Mouse (Mus musculus) ES-Bruce4 (cell line): ENCODE data around the gene Spryd3. TPM values are rescaled to one million over a fixed set of nuclear protein-coding genes. Genes with fewer than 3 reads are reported as not detected.

Source experiments
- H3K27ac ChIP-seq: 2 replicates; pipeline ENCODE4 v1.5.1; 2012; ENCODE audit warnings: low read length, inconsistent platforms; ENCODE audit not compliant: insufficient read depth
- H3K27me3 ChIP-seq: 2 replicates; pipeline ENCODE4 v1.6.1; 2012; ENCODE audit warnings: mild to moderate bottlenecking, low read length, inconsistent platforms; ENCODE audit not compliant: control insufficient read depth, poor library complexity, insufficient read depth, severe bottlenecking
- H3K36me3 ChIP-seq: 2 replicates; pipeline ENCODE4 v1.6.1; 2012; ENCODE audit warnings: inconsistent platforms, mild to moderate bottlenecking, low read length, moderate library complexity; ENCODE audit not compliant: control insufficient read depth, poor library complexity, insufficient read depth, severe bottlenecking
- H3K4me1 ChIP-seq: one replicate; pipeline ENCODE4 v1.8.1; 2011; ENCODE audit warnings: low read length; ENCODE audit not compliant: control insufficient read depth, insufficient read depth
- H3K4me3 ChIP-seq: 2 replicates; pipeline ENCODE4 v1.5.1; 2011; ENCODE audit warnings: low read depth, mild to moderate bottlenecking, low read length
- H3K9ac ChIP-seq: 2 replicates; pipeline ENCODE4 v1.6.1; 2012; ENCODE audit warnings: low read depth, mild to moderate bottlenecking, inconsistent platforms; ENCODE audit not compliant: poor library complexity, severe bottlenecking
- H3K9me3 ChIP-seq: replicated peaks from 2 replicates; pipeline ENCODE4 v1.6.1; 2012; ENCODE audit warnings: mild to moderate bottlenecking, low read length, inconsistent platforms; ENCODE audit not compliant: control insufficient read depth, poor library complexity, insufficient read depth, severe bottlenecking
- CTCF ChIP-seq: IDR thresholded peaks from one replicate; pipeline ENCODE4 v1.8.1; 2011; ENCODE audit warnings: low read depth, low read length
- EP300 ChIP-seq: IDR thresholded peaks from 2 replicates; pipeline ENCODE4 v1.6.1; 2011; ENCODE audit warnings: low read depth, low read length; ENCODE audit not compliant: insufficient read depth
- POLR2A ChIP-seq: IDR thresholded peaks from one replicate; pipeline ENCODE4 v1.8.1; 2011; ENCODE audit warnings: low read length; ENCODE audit not compliant: insufficient read depth
- polyA plus RNA-seq: library from polyadenylated mRNA; stranded (reverse); fragments of >200 nt; gene quantifications from 2 replicates; pipeline ENCODE4 v1.2.4, GENCODE M21; 2011; ENCODE audit warnings: low read depth; ENCODE audit not compliant: missing spikeins, insufficient read depth, insufficient read length

Gene Spryd3
- polyA plus RNA-seq, 1 experiment: 11.7 TPM

DNA sequence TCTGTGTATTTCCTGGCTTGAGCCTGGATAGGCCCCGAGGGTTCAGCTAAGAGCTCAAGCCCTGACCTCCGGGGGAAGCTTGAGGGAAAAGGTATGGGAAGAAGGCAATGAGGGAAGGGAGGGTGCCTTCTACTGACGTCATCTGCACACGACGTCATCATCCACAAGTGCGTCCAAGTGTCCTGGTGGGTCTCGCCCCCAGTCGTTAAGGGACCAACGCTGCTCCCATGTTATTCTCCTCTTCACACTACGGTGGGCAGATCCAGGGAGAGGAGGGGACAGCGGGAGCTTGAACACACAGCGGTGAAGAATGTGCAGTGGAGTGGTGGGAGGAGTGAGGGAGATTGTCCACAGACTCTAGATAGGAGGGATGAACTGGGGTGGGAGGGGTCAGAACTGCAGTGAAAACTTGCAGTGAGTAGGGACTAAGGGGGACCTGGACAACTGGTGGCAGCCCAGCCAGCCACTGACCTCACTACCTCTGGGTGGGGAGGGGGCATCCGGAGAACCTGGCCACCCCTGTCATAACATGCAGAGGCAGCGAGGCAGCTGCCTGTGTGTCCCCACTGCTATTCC lies 32.6 kb downstream of the Spryd3 start:
- Histone ChIP-seq H3K27me3 (no peaks in the 10 kb centered on the region), H3K9ac (no peak overlapping the region)

DNA sequence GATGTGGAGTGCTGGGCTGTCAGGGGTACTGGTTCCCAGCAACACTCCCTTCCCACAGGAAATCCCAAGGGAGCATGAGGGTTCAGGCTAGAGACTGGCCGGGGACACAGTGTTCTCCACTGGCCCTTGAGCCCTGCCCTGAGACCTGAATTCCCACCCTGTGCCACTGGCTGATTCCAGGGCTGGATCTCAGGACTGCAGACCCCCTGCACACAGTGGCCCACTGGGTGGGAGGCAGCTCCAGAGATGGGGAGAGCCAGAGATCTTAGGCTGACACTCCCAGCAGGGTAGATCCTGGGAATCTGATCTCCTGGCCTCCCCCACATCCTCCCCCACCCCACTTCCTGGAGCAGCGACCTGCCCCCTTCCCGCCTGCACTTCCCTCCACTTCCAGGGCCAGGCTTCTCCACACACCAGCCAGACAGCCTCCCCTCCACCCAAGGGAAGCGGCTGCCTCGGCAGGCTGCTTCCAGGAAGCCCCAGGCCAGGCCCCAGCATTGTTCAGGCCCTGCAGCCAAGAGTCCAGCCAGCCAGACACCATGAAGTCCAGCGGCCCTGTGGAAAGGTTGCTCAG lies 33.4 kb downstream of the Spryd3 start:
- H3K36me3 ChIP-seq: peaks cover under 1% of the 10 kb centered on the region; the same call in 1 of the 2 replicates
- no peak overlapping the region for H3K4me3 ChIP-seq
- no peak overlapping the region for H3K27ac ChIP-seq
- no peaks in the 10 kb centered on the region for H3K9me3 ChIP-seq
- H3K4me1 ChIP-seq: peaks cover 10% of the 10 kb centered on the region
- no peaks in the 10 kb centered on the region for H3K27me3 ChIP-seq
- TF ChIP-seq EP300 (0 out of 2 replicates have a peak, but pooled peaks have one; percentile 11), POLR2A (no peak)
- H3K9ac ChIP-seq: no peak overlapping the region

More for the DNA sequence above, 32.6 kb downstream of the Spryd3 start:
- Histone ChIP-seq H3K4me1 (peaks cover 10% of the 10 kb centered on the region), H3K27ac (no peak overlapping the region), H3K9me3 (no peaks in the 10 kb centered on the region), H3K4me3 (no peak overlapping the region), H3K36me3 (no peaks in the 10 kb centered on the region)
- TF ChIP-seq POLR2A: no peak
- no peak for TF ChIP-seq EP300
- TF ChIP-seq CTCF: no peak

DNA sequence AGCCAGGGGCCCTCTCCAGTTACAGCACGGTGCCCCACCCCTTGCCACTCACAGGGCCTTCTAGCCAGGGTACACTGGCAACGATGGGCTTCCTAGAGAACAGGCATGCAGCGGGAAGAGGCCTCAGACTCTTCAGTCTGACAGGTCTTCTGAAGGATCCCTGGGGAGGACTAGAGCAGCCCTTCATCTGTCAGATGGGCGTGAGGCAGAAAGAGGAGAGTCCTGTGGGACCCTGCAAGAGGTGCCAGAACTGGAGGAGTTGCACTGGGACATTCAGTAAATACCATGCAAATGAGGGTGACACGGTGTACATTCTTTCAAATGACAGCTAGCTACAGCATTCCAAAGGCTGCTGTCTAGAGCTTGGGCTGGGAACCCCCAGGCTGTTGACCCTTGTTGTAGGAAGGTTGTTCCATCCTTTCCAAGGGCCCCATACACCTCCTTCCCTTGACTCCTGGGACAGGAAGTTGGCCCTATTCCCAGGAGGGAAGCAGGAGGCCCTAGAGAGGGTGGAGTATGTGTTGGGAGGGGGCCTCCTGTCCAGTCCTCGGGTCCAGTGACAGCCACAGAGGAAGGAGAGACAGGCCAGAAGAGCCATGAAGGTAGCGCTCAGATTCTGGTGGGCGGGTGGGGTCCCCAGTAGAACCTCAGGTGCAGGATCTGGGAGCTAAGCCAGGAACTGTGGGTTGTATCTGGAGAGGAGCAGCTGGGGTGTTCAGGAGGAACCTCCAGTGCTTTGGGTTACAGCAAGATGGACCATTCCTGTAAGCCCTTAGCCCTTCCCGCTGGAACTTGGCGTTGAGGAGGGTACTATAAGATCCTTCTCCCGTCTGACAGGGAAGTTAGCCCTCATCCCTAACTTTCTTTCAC lies 34.1 kb downstream of the Spryd3 start:
- H3K27me3 ChIP-seq: no peaks in the 10 kb centered on the region
- H3K36me3 ChIP-seq: peaks cover 5% of the 10 kb centered on the region
- no peak overlapping the region for H3K4me3 ChIP-seq
- H3K9me3 ChIP-seq: no peaks in the 10 kb centered on the region
- H3K4me1 ChIP-seq: peaks cover 10% of the 10 kb centered on the region
- H3K27ac ChIP-seq: no peak overlapping the region
- no peak for TF ChIP-seq POLR2A
- TF ChIP-seq EP300: no peak
- no peak for TF ChIP-seq CTCF
- no peak overlapping the region for H3K9ac ChIP-seq

DNA sequence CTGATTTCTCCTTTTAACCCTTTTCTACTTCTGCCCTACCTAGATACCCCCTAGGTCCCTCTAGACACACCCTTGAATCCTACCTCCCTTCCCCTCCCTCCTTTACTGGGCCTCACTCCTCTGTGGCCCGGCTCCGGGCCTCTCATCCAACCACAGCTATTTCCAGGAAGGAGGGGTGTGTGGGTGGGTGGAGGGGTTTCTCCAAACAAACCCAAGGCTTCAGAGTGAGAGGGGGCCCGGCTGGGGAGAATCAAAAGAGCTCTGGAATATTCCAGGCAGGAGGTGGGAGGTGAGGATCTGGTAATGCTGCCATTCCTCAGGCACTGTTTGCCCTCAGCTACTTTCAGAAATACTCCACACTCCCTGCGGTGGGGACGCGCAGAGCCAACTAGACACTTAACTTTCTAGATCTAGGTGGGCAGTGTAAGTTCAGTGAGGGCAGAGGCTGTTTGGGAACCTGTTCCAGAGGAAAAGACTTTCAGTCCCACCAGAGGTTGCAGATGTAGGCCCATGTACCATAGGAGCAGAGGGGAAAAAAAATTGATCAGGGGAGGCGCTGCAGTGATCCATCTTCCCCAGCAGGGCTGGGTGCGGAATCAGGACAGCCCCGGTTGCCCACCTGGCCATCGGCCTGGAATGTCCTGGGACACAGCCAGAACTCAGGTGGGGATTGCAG lies 34.9 kb downstream of the Spryd3 start:
- Histone ChIP-seq H3K4me3 (0 out of 2 replicates have a peak overlapping the region, but pooled peaks have one; percentile 38), H3K27me3 (no peaks in the 10 kb centered on the region), H3K9me3 (no peaks in the 10 kb centered on the region), H3K9ac (no peak overlapping the region), H3K36me3 (peaks cover 5% of the 10 kb centered on the region), H3K27ac (no peak overlapping the region), H3K4me1 (peaks cover 10% of the 10 kb centered on the region)
- TF ChIP-seq EP300 (no peak), POLR2A (no peak), CTCF (no peak)

DNA sequence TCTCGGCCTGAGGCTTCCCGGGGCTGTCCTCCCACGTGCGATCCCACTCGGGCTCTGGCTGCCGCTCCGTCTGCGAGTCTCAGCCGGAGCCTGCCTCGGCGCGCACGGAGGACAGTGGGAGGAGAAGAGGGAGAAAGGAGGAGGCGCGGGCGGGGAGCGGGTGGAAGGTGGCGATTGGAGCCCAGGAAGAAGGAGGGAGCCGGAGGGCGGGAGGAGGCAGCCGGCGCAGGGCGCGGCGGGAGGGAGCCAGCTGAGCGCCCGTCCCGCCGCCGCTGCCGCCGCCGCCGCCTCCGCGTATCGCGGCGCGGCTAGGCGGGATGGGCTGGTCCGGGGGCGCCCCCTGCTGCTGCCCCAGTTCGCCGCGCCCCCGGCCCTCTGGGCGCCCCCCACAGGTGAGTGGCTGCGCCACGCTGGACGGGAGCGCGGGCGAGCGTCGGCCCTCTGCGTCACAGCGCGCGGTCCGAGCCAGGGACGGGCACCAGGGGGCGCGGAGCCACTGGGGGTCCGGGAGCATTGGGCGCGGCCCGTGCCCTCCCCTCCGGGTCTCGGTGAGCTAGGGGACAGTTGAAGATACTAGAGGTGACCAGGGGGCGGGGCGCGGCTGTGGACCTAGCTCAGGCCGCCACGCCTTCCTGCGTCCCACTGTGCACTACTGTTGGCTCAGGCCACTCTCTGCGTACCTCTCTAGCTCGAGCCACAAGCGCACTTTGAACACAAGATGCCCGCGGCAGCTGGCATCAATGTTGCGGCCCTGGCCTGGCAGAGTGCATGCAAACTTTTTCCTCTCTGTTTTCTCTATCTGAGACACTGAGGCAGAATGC lies 35.7 kb downstream of the Spryd3 start, which contains the start of gene Tns2:
Gene Tns2 (plus strand): TSS at position 253 of the 821 bp plus-strand sequence.
- TF ChIP-seq POLR2A (no peak), CTCF (peak; percentile 50), EP300 (no peak)
- no peaks in the 10 kb centered on the region for H3K9me3 ChIP-seq
- peak within 1 kb of the TSS; percentile 81 for H3K4me3 ChIP-seq
- H3K27ac ChIP-seq: no peak within 1 kb of the TSS
- peak within 1 kb of the TSS; percentile 84 for H3K9ac ChIP-seq
- H3K27me3 ChIP-seq: no peaks in the 10 kb centered on the region
- H3K4me1 ChIP-seq: peaks cover 10% of the 10 kb centered on the region
- peaks cover 12% of the 10 kb centered on the region for H3K36me3 ChIP-seq
